Mouse (Mus musculus): Measurements from ENCODE around the gene Spata32. TPM values are rescaled to one million over a fixed set of nuclear protein-coding genes. Genes with fewer than 3 reads are reported as not detected.
"Not testable (repeated sequence)": the region's sequence is repeated elsewhere in the genome, so short reads cannot be mapped to it uniquely, and the experiment has no call there.

Gene Spata32
- total RNA-seq, 2 experiments from 2014 or later, result not detected

- peak; percentile 62 for DNase-seq
These were observed 28.0 kb upstream of the Spata32 start for GRCm38 (mm10) chr11:103246081-103246730.

GRCm38 (mm10) chr11:103244856-103245255 lies 26.6 kb upstream of the Spata32 start:
- no peak for DNase-seq

GRCm38 (mm10) chr11:103240740-103241139 lies 22.5 kb upstream of the Spata32 start:
- peak; percentile 62 for DNase-seq

- DNase-seq, result no peak
These were observed 19.5 kb upstream of the Spata32 start for GRCm38 (mm10) chr11:103237757-103238156.

- no peak for DNase-seq
These were observed 18.7 kb upstream of the Spata32 start for GRCm38 (mm10) chr11:103236903-103237302.

GRCm38 (mm10) chr11:103236431-103236830 lies 18.2 kb upstream of the Spata32 start:
- DNase-seq, result no peak

- DNase-seq, result peak; percentile 60
These were observed 17.5 kb upstream of the Spata32 start for GRCm38 (mm10) chr11:103235702-103236101.

GRCm38 (mm10) chr11:103234447-103234846 lies 16.2 kb upstream of the Spata32 start:
- no peak for DNase-seq

- peak; percentile 91 for DNase-seq
These were observed 14.7 kb upstream of the Spata32 start for GRCm38 (mm10) chr11:103232966-103233365.

- DNase-seq, result no peak
These were observed 13.1 kb upstream of the Spata32 start for GRCm38 (mm10) chr11:103231367-103231766.

- DNase-seq, result peak; percentile 34
These were observed 12.4 kb upstream of the Spata32 start for GRCm38 (mm10) chr11:103230626-103231025.

- DNase-seq, result no peak
These were observed 11.4 kb upstream of the Spata32 start for GRCm38 (mm10) chr11:103229608-103230007.

GRCm38 (mm10) chr11:103223951-103224456 lies 5.8 kb upstream of the Spata32 start:
- DNase-seq, result no peak

- no peak for DNase-seq
These were observed 5.2 kb upstream of the Spata32 start for GRCm38 (mm10) chr11:103223444-103223843.

- DNase-seq, result not testable (repeated sequence)
These were observed 4.5 kb upstream of the Spata32 start for GRCm38 (mm10) chr11:103222718-103223117.

GRCm38 (mm10) chr11:103221437-103221836 lies 3.2 kb upstream of the Spata32 start:
- no peak for DNase-seq

GRCm38 (mm10) chr11:103219995-103220394 lies 1.8 kb upstream of the Spata32 start:
- peak; percentile 37 for DNase-seq

- DNase-seq, result no peak
These were observed 1.0 kb upstream of the Spata32 start for GRCm38 (mm10) chr11:103219259-103219658.

GRCm38 (mm10) chr11:103218517-103218901 lies 277 bp upstream of the Spata32 start:
- no peak for DNase-seq

- DNase-seq, result no peak
These were observed 2.9 kb downstream of the Spata32 start for GRCm38 (mm10) chr11:103215355-103215754.

GRCm38 (mm10) chr11:103213712-103214111 lies 4.5 kb downstream of the Spata32 start:
- DNase-seq, result no peak

GRCm38 (mm10) chr11:103210291-103210690 lies 7.9 kb downstream of the Spata32 start:
- DNase-seq, result no peak

- DNase-seq, result no peak
These were observed 9.8 kb downstream of the Spata32 start, which contains the start of gene 1700023F06Rik for GRCm38 (mm10) chr11:103208458-103208857. 1700023F06Rik (minus strand) TSS chr11:103208558.

GRCm38 (mm10) chr11:103206203-103206602 lies 12.0 kb downstream of the Spata32 start:
- DNase-seq, result no peak
